Mouse (Mus musculus): ENCODE measurements around the gene Enthd1.

The Enthd1 gene

DNA sequence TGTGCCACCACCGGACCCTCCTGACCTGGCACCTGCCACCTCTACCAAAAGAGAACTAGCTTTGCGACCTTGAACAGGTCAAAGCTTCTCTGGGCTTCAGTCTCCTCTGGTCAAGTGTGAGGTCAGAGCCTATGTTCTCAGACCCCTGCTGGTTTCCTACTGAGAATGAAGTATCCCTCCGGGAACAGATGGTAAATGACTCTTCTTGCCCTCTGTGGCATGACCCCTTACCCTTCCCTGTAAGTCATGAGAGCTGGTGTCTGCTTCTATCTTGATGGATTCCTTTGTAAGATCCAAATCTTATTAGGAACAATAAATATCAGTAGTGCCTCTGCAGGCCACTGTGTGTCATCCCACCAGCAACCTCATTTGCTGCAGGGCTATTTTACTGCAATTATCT lies 14.2 kb upstream of the Enthd1 start:
- TF ChIP-seq GATA4 (IDR thresholded peaks at IDR 0.05; ENCODE audit: insufficient replicate concordance, low read length) = no peak

DNA sequence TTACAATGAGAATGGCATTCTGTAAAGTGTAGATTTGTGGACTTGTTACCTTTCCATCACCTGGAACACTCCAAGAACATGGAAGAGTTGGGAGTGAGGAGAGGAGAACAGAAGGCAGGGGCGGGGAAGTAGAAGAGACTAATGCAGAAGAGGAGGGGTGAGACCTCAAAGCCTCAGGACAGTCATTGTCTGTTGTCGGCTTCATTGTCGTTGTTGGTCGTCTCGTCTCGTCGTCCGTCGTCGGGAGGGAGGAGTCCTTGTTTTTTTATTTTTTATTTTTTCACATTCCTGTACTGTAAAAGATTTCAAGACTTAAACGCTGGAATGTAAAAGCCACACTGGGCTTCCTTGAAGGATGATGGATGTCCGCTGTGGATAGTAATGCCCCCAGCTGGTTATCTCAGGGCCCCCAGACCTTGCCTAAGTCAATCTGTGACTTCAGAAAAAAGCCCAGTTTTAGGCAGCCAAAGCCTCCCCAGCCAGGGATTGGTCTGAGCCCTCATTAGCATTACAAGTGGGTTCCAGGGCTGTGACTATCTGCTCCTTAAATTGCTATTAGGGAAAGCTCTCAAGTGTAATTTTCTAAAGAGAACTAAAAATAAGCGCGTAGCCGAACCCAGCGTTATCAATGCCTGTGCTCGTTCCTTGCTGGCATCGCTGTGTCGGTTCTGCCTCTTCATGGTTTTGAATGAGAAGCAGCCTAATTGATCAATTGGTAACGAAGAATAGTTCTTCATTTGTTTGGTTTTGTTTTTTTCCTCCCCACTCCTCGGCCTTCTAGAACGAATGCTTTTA lies 12.4 kb upstream of the Enthd1 start:
- no peak for TF ChIP-seq GATA4 (IDR thresholded peaks at IDR 0.05; ENCODE audit: insufficient replicate concordance, low read length)

DNA sequence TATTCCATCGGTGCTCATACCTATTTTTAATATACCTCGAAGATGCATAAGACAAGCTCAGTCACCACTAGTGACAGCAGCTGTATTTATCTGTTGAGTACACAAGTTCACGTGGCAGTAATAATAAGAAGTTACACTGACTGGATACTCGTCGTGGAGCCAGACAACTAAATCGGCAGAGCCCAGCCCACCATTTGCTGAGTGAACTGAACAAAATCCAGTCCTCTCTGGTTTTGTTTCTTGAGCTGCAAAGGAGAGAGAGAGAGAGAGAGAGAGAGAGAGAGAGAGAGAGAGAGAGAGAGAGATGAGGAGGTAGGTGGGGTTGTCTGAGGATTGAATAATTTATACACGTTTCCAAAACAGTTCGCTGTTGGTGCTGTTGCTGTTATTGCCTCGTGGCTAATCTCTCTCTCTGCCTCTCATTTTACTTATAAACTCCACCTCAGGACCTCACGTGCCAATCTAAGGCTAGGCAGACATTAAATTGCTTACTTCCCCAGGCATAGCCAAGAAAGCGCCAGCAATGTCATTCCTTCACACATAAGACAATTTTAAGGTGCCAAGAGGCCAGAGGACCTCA lies 11.5 kb upstream of the Enthd1 start:
- TF ChIP-seq GATA4 (IDR thresholded peaks at IDR 0.05; ENCODE audit: insufficient replicate concordance, low read length) = no peak

DNA sequence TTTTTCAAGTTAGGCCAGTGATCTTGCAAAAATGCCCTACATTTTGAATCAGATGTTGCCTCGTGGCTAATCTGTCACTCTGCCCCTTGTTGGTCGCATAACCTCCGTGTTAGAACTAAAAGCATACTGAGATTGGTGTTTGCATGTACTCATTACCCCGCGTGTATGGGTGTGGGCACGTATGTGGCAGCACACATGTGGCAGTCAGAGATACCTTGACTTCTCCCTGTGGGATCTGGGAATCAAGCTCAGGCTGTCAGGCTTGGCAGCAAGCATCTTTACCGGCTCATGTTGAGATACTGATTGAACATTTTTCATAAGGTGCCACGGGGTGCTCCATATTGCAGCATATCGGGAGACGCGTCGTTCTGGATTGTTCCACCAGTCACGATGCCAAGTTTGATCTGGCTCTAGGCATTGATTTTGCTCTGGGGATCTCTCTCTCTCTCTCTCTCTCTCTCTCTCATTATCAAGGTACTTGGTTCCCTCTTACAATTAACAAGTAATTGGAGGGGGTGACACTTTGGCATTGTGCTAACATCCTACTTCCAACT lies 10.9 kb upstream of the Enthd1 start:
- no peak for TF ChIP-seq GATA4 (IDR thresholded peaks at IDR 0.05; ENCODE audit: insufficient replicate concordance, low read length)

DNA sequence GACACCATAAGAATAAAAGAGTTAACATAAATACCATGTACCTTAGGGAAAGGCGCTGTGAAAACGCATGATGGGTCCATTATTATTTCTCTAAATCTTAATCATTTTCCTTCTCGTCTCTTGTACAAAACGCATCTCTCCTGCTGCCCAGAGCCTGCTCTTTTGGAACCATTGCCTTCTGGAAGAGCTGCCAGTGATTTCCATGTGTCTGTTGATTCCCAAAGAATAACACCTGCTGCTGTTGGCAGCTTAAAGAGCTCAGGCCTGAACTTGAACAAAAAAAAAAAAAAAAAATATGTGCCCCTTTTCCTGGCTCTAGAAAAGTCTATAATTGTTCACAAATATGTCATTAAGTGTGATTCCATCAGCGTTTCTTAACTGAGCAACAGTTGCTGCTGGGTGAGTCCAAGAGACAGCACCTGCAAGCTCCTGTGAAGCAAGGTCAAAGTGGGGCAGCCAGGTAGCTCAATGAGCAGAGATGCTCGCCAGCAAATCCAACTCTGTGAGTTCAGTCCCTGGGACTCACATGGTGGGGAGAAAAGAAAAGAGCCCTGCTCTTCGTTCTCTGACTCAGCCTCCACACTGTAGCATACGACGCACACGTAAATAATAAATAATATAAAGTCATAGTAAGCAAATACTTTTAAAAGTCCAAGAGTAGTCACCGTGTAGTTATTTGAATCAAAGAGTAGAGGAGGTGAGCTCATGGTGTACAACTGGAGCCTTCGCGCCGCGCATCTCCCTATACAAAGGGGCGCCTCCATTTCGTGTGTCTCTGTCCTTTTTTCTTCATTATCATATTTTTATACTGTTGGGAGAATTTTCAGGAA lies 9.5 kb upstream of the Enthd1 start:
- no peak for TF ChIP-seq GATA4 (IDR thresholded peaks at IDR 0.05; ENCODE audit: insufficient replicate concordance, low read length)

DNA sequence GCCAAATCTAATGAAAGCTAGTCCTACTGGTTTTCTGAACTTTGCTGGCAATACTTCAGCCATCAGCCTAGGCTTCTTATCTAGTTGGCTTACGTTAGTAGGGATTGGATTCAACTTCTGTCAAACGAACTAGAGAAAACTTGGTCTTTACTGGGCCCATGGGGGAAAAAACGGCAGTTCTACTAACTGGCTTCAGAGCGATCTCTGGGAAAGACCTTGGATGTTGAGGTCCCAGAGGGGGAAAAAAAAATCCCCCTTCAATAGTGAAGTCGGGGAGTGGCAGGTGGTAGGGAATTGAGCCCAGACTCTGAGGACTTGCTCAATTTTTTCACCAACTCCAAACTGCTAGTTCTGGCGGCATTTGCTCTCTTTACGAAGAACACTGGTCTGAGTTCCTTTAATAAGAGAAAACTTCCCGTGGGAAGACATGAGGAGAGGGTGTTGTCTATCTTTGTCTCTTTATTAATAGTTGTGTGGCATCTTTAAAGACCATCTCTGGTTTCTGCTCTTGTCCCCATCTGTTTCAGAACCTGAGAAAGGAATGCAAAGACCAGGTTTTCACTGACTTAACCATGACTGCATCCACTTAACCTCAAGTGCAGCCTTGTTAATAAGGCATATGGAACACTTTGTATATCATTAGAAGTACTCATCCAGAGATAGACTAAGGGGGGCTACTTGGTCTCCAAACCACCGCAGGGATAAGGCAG lies 8.0 kb upstream of the Enthd1 start:
- TF ChIP-seq GATA4 (IDR thresholded peaks at IDR 0.05; ENCODE audit: insufficient replicate concordance, low read length) = no peak

DNA sequence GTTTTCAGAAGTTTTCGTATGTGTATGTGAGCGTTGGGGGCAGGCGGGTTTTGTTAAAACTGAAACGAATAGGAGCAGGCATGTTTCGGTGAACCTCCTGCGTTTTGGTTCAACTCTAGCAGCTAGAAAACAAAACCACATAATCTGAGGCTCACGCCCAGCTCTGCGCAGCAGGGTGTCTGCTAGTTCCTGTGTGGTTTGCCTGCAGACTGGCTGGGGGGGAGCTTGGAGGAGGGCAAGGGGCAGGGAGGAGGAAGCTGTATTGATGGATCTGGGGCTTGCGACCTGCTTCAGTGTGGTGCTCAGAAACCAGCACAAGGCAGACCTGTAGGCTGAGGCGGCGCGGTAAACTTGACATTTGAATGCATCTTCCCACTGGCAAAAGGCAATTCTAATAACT lies 7.3 kb upstream of the Enthd1 start, which contains the start of gene Grap2:
Gene Grap2, plus strand, starts transcription at position 304 of the 400 bp plus-strand sequence.
- no peak for TF ChIP-seq GATA4 (IDR thresholded peaks at IDR 0.05; ENCODE audit: insufficient replicate concordance, low read length)

DNA sequence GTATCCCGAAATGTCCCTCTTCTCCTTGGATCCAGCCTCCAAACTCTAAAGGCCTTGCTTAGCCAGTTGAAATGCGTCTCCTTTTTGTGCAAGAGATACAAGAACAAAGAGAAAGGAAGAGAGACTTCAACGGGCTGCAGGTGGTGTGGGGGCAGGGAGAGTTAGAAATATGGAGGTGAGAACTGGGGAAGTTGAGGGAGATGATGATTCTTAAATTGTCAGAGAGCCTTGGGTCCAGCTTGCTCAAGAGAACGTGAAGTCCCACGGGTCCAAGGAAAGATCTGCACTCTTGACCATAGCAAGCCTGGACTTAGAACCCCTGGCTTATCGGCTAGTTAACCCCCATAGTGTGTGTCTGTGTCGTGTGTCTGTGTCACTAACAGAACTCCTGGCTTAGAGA lies 6.7 kb upstream of the Enthd1 start:
- TF ChIP-seq GATA4 (IDR thresholded peaks at IDR 0.05; ENCODE audit: insufficient replicate concordance, low read length) = no peak

DNA sequence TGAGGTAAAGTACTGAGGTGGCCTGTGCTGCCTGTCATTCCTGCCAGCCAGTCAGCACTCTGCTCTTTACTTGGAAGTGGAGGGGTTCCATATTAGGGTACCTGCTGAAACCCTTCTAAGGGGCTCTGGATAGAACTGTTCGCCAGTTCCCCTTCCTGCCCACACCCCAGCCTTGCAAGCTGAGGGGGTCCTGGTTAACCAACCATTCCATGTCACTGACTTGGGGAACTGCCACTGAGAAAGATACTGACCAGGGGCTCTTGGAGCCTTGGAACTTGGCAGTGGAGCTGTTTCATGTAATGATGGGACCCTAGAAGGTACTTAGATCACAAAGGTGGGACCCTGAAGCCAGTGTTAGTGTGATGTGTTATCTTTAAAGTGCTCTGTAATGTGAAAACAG lies 5.3 kb upstream of the Enthd1 start:
- TF ChIP-seq GATA4 (IDR thresholded peaks at IDR 0.05; ENCODE audit: insufficient replicate concordance, low read length) = no peak

DNA sequence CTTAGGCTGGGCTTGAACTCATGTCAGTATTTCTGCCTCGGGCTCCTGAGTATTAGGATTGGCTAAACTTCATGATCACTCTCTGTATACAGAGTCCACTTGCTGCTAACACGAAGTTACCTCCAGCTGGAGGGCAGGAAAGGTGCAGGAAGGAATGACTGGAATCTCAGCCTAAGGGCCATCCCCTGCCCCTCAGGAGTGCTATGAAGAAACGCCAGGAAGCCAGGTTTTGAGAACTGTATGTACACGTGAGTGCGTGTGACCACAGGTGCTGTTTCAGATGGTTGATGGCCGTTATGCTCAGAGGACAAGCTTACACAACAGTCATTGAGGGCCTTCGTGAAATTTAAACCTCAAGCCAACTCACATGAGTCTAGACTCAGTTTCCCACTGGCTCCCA lies 4.2 kb upstream of the Enthd1 start:
- no peak for TF ChIP-seq GATA4 (IDR thresholded peaks at IDR 0.05; ENCODE audit: insufficient replicate concordance, low read length)

DNA sequence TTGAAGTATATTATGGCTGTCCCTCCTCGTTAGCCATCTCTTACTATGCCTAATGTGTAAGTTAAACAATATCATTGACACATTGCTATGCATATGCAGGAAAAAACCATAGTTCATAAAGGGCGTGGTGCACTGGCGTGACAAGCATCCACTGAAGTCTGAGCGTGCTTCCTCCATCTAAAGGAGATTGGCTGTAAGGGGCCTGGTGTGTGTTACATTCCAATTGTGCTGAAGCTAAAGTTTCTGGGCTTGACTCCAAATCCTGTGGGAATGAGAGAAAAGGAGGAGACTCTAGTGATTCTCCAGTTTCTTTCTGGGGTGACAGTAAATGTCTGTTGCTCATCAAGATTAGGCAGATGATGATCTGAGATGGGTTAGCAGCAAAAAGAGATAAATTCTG lies 2.8 kb upstream of the Enthd1 start:
- no peak for TF ChIP-seq GATA4 (IDR thresholded peaks at IDR 0.05; ENCODE audit: insufficient replicate concordance, low read length)

DNA sequence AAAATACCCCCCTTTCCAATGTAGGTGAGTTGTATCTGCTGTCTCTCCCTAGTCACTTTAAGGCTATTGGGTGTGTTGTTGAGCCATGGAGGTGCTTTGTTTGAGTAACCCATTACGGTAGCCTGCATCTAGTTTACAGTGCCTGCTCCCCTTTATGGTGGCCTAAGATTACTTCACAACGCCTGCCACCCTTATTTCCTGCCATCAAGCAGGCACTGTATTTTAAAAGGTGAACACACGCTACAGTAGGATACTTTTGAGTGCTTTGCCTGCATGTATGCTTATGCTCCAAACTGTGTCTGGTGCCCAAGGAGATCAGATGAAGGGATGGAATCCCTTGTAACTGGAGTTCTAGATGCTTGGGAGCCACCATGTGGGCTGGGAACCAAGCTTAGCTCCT lies 2.2 kb upstream of the Enthd1 start:
- no peak for TF ChIP-seq GATA4 (IDR thresholded peaks at IDR 0.05; ENCODE audit: insufficient replicate concordance, low read length)

DNA sequence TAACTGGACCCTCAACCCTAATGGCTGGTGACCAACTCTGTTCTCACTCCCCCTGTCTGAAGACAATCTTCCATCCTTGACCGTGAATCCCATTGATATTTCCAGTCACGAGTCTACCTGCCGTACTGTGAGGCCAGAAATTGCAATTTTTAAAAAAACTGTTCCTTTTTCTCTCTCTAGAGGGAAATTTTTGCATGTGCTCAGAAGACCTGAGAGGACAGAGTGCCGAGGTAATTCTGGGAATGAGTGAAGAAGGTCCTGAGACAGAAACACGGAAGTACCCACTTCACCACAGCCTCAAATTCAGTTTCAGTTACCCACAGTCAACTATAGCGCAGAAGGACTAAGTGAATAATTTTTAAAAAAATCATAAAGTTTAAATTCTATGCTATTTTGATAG lies 1.7 kb upstream of the Enthd1 start:
- TF ChIP-seq GATA4 (IDR thresholded peaks at IDR 0.05; ENCODE audit: insufficient replicate concordance, low read length) = no peak

DNA sequence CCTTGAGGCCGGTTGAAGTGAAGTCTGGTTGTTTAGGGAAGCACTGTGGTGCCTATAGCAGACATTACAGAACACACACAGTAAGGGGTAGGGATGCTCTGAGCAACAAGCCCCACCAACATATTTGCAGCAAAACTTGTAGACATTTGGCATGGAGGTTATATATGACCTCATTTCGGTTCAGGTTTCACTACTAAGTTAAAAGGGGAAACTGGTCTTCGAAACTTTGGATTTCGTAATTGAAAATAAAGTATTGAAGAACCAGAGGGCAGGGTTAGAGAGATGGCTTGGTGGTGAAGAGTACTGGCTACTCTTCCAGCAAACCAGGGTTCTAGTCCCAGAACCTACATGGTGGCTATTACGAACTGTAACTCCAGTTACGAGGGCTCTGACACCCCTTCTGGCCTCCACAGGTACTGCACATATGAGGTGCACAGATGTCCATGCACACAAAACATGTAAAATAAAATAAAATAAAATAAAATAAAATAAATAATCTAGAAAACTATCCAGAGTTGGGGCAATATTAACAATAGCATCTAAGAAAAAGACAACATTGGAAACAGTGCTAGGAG lies 1.2 kb downstream of the Enthd1 start:
- no peak for TF ChIP-seq GATA4 (IDR thresholded peaks at IDR 0.05; ENCODE audit: insufficient replicate concordance, low read length)

DNA sequence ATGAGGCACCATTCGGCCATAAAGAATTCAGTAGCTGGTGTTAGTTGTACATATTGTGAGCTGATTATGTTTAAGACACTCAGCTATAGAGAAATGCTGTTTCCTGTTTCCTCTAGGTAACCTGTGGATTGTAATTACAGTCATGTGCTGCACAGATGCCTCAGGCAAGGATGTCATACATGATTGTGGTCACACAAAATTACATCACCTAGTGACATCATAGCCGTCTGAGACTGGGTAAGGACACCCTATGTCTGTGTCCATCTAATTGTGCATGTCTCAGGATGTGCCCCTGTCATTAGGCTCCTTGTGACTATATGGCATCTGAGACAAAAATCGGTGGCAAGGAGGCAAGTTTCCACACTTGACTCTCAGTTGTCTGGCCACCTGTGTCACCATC lies 2.5 kb downstream of the Enthd1 start:
- no peak for TF ChIP-seq GATA4 (IDR thresholded peaks at IDR 0.05; ENCODE audit: insufficient replicate concordance, low read length)
